Mouse (Mus musculus) spleen, adult 2 months (tissue): ENCODE data around the gene Mylk.

ENCODE experiments used
- CTCF ChIP-seq: fragments of 200-500 bp; IDR thresholded peaks from 2 replicates; pipeline ENCODE4 v1.5.1; 2011; ENCODE audit warnings: mild to moderate bottlenecking, inconsistent platforms; ENCODE audit not compliant: insufficient read depth, insufficient read length, insufficient replicate concordance; ENCODE audit errors: extremely low read depth
- POLR2A ChIP-seq: fragments of 200-500 bp; IDR thresholded peaks from 2 replicates; pipeline ENCODE4 v1.6.1; 2011; ENCODE audit warnings: low read depth, low read length, inconsistent platforms

- TF ChIP-seq POLR2A (no peak), CTCF (no peak)
Measured at GRCm38 (mm10) chr16:34938248-34938647, 193.2 kb downstream of the Mylk start.
